Mouse (Mus musculus) stomach, postnatal 0 days (tissue): ENCODE results near the gene Slc4a3. TPM values are rescaled to one million over a fixed set of nuclear protein-coding genes. Genes with fewer than 3 reads are reported as not detected.

Source experiments
- ATAC-seq: fragments of 200-750 bp; cut with Nextera tagmentation; 2 replicates; pipeline ENCODE4 v1.8.0; 2017; ENCODE audit not compliant: low FRiP score, low TSS enrichment
- DNase-seq: peaks from one replicate; pipeline ENCODE4 v3.0.0-alpha.2; 2016; ENCODE audit warnings: low spot score
- H3K27ac ChIP-seq: fragments of 300-500 bp; sonication (generic); replicated peaks from 2 replicates; pipeline ENCODE4 v1.5.1; 2014; ENCODE audit warnings: mild to moderate bottlenecking, control low read depth
- H3K27me3 ChIP-seq: fragments of 300-500 bp; sonication (generic); 2 replicates; pipeline ENCODE4 v1.6.1; 2014; ENCODE audit warnings: low read length; ENCODE audit not compliant: control insufficient read depth, insufficient read depth
- H3K36me3 ChIP-seq: fragments of 300-500 bp; sonication (generic); 2 replicates; pipeline ENCODE4 v1.6.1; 2014; ENCODE audit warnings: low read length, mixed read lengths; ENCODE audit not compliant: control insufficient read depth, insufficient read depth
- H3K4me1 ChIP-seq: fragments of 300-500 bp; sonication (generic); replicated peaks from 2 replicates; pipeline ENCODE4 v1.6.1; 2014; ENCODE audit warnings: antibody characterized with exemption; ENCODE audit not compliant: control insufficient read depth, insufficient read depth
- H3K4me2 ChIP-seq: fragments of 300-500 bp; sonication (generic); replicated peaks from 2 replicates; pipeline ENCODE4 v1.6.1; 2014; ENCODE audit warnings: low read depth, mild to moderate bottlenecking, control low read depth, moderate library complexity
- H3K4me3 ChIP-seq: fragments of 300-500 bp; sonication (generic); 2 replicates; pipeline ENCODE4 v1.5.1; 2014; ENCODE audit warnings: low read depth, low read length, control low read depth
- H3K9ac ChIP-seq: fragments of 300-500 bp; sonication (generic); 2 replicates; pipeline ENCODE4 v1.6.1; 2014; ENCODE audit warnings: mild to moderate bottlenecking, low read length, control low read depth, mixed read lengths
- H3K9me3 ChIP-seq: fragments of 300-500 bp; sonication (generic); 2 replicates; pipeline ENCODE4 v1.6.1; 2016; ENCODE audit warnings: low read length; ENCODE audit not compliant: control insufficient read depth
- CTCF ChIP-seq: IDR thresholded peaks from 2 replicates; pipeline ENCODE4 v1.5.1; 2016; ENCODE audit warnings: antibody characterized with exemption, low read depth, mild to moderate bottlenecking, moderate library complexity
- EP300 ChIP-seq: optimal IDR thresholded peaks from 2 replicates; pipeline ENCODE3; 2016; ENCODE audit warnings: antibody characterized with exemption
- WGBS: fragments of 180-500 bp; shearing (Covaris S2); extraction: QIAGEN DNeasy Blood & Tissue Kit; methylation state at CpG from one replicate; pipeline ENCODE4 v1.1.7; 2014; 5-methylcytosine and 5-hydroxymethylcytosine counted together
- polyA plus RNA-seq: library from polyadenylated mRNA; unstranded; fragments of >200 nt; fragmentation: Nextera tagmentation; extraction: Ambion mirVana; gene quantifications from 2 replicates; pipeline ENCODE4 v1.2.1, GENCODE M21; 2015

Slc4a3 gene
- polyA plus RNA-seq, 1 experiment from 2014 or later: 7.1 TPM

DNA sequence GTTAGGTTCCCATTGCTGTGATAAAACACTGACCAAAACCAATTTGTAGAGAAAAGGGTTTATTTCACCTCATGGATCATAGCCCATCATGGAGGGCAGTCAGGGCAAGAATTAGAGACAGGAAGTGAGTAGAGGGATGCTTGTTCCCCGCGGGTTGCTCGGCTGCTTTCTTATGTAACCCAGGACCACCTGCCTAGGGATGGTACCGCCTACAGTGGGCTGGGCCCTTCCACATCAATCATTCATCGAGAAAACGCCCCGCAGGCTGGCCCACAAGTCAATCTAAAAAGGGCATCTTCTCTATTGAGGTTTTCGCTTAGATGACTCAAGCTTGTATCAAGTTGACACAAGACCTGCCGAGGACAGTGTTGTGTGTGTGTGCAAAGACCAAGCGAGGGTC, 37.0 kb downstream of the Slc4a3 start:
- WGBS: 67% methylated on average over 10 of the region's 10 CpGs

GRCm38 (mm10) chr1:75586791-75587190, 40.7 kb downstream of the Slc4a3 start:
- Histone ChIP-seq H3K4me2 (no peak overlapping the region), H3K4me3 (no peak overlapping the region), H3K27me3 (no peaks in the 10 kb centered on the region), H3K4me1 (no peaks in the 10 kb centered on the region), H3K9ac (no peak overlapping the region), H3K36me3 (no peaks in the 10 kb centered on the region), H3K9me3 (no peaks in the 10 kb centered on the region), H3K27ac (no peak overlapping the region)
- ATAC-seq: no peak
- 75% methylated on average over 3 of the region's 3 CpGs for WGBS
- TF ChIP-seq CTCF (no peak), EP300 (no peak)
- DNase-seq: no peak

More for the DNA sequence above, 37.0 kb downstream of the Slc4a3 start:
- Histone ChIP-seq H3K9me3 (no peaks in the 10 kb centered on the region), H3K27ac (no peak overlapping the region), H3K4me1 (no peaks in the 10 kb centered on the region), H3K27me3 (no peaks in the 10 kb centered on the region), H3K9ac (no peak overlapping the region), H3K4me2 (no peak overlapping the region), H3K4me3 (no peak overlapping the region), H3K36me3 (no peaks in the 10 kb centered on the region)
- ATAC-seq (no peak), DNase-seq (no peak)
- TF ChIP-seq EP300 (no peak), CTCF (no peak)

DNA sequence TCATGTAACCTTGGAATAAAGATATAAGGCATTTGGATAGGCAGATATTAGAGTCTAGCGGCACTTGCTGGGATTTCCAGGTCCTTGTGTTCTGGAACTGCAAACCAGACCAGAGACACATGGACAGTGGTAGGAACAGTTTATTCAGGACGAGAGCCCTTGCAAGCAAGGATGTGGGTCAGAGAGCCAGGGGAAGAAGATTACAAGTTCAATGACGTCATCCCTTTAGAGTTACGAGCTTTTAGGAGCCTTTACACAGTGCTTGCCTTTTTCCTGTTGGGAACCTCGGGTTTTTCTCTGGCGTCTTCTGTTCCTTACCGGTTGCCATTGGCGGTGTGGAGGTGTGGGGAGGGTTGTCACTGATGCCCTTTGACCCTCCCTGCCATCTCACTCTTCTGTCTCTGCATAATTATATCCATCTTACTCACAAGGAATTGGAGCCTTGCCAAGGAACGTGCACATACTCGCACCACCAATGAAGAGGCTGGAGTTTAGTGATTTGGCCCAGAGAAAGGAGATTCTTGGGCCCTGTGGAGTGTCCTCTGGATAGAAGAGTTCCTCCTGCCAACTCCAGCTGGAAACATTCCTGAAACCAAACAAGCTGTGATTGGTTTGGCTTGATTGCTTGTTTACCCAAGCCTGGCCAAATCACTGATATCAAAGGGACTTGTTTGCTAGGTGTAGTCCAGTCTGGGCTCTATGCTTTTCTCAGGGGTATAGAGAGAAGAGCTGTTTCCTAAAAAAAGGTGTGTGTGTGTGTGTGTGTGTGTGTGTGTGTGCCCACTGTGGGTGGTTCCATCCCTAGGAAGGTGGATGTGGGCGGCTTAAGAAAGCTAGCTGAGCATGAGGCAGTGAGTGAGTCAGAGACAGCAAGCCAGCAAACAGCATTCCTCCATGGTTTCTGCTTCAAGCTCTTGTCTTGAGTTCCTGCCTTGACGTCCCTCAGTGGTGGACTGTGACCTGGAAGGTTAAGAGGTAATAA, 42.0 kb downstream of the Slc4a3 start:
- WGBS: 44% methylated on average over 12 of the region's 12 CpGs
- DNase-seq (no peak), ATAC-seq (no peak)
- no peak overlapping the region; the same call in 1 of the 2 replicates for H3K27ac ChIP-seq
- H3K9ac ChIP-seq: no peak overlapping the region
- TF ChIP-seq CTCF: no peak
- TF ChIP-seq EP300: no peak
- H3K36me3 ChIP-seq: no peaks in the 10 kb centered on the region
- no peaks in the 10 kb centered on the region for H3K4me1 ChIP-seq
- H3K4me3 ChIP-seq: no peak overlapping the region
- no peak overlapping the region for H3K4me2 ChIP-seq
- no peaks in the 10 kb centered on the region for H3K9me3 ChIP-seq
- no peaks in the 10 kb centered on the region for H3K27me3 ChIP-seq

- no peaks in the 10 kb centered on the region for H3K36me3 ChIP-seq
- no peak overlapping the region for H3K9ac ChIP-seq
- 29% methylated on average over 7 of the region's 7 CpGs for WGBS
- H3K9me3 ChIP-seq: no peaks in the 10 kb centered on the region
- TF ChIP-seq CTCF (no peak), EP300 (no peak)
- ATAC-seq (no peak; the same call in 1 of the 2 replicates), DNase-seq (no peak)
- no peak overlapping the region for H3K27ac ChIP-seq
- no peaks in the 10 kb centered on the region for H3K4me1 ChIP-seq
- no peaks in the 10 kb centered on the region for H3K27me3 ChIP-seq
- H3K4me2 ChIP-seq: no peak overlapping the region
- H3K4me3 ChIP-seq: no peak overlapping the region
These were observed 42.8 kb downstream of the Slc4a3 start for GRCm38 (mm10) chr1:75588874-75589273.

DNA sequence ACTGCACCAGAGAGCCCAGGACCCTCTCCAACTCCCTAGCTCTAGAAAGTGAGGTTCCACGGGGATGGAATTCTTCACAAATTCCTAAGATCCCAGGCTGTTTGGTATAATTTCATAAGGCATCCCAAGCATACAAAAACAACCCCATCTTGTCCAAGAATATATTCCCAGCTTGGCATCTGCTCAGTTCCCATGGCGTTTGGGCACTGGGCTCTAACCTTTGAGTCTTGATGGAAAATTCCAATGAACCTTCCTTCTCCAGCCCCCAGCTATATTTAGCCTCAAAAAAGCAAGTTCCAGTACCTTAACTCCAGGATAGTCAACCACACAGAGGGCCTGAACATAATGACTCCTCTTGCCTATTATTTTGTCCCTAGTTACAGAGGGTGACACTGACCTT, 43.9 kb downstream of the Slc4a3 start:
- no peak for ATAC-seq
- H3K36me3 ChIP-seq: no peaks in the 10 kb centered on the region
- no peaks in the 10 kb centered on the region for H3K4me1 ChIP-seq
- no peak overlapping the region for H3K4me2 ChIP-seq
- no peaks in the 10 kb centered on the region for H3K27me3 ChIP-seq
- H3K9ac ChIP-seq: no peak overlapping the region
- DNase-seq: no peak
- no peak overlapping the region for H3K4me3 ChIP-seq
- 76% methylated on average over 2 of the region's 2 CpGs for WGBS
- TF ChIP-seq CTCF (no peak), EP300 (no peak)
- no peaks in the 10 kb centered on the region for H3K9me3 ChIP-seq
- no peak overlapping the region for H3K27ac ChIP-seq

- no peak overlapping the region for H3K27ac ChIP-seq
- TF ChIP-seq CTCF: no peak
- no peak for TF ChIP-seq EP300
- H3K27me3 ChIP-seq: no peaks in the 10 kb centered on the region
- DNase-seq: no peak
- WGBS: 91% methylated on average over 7 of the region's 7 CpGs
- H3K4me1 ChIP-seq: no peaks in the 10 kb centered on the region
- H3K4me3 ChIP-seq: no peak overlapping the region
- H3K4me2 ChIP-seq: no peak overlapping the region
- H3K9ac ChIP-seq: no peak overlapping the region
- ATAC-seq: no peak
- H3K9me3 ChIP-seq: no peaks in the 10 kb centered on the region
- H3K36me3 ChIP-seq: no peaks in the 10 kb centered on the region
These were observed 47.9 kb downstream of the Slc4a3 start for GRCm38 (mm10) chr1:75593956-75594355.
